In the genomic region with DNA sequence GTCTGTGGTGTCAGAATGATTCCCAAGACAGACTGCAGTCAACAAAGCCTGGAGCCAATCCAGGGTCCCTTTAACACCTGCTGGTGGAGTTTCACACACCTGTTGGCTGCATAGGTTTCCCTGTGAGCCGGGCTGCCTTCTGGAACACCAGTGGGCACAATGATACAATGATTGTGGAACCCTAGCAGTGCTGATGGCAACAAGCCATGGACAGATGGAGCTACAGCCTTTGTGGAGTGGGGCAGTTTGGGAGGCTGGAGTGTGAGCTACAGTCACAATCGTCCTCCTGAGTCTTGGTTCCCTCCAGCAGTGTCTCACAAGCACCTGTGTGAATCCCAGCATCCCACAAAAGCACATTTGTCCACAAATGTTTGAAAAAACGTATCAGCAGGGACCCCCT, we compare ENCODE assay signal across 30 mouse cellular contexts. TPM values are rescaled to one million over a fixed set of nuclear protein-coding genes. Genes with fewer than 3 reads are reported as not detected.
DNase-seq lines count a peak whose midpoint lies in the region; ATAC-seq and TF ChIP-seq lines count a peak whose summit lies in the region.
"Not testable (repeated sequence)": the region's sequence is repeated elsewhere in the genome, so short reads cannot be mapped to it uniquely, and the experiment has no call there.
"Had no signal": no experiment of that assay in that cellular context is flagged by ENCODE, and none has a peak within 500 bp of the region (broad histone marks: within the 10 kb centered on the region; RNA-seq: fewer than 3 reads in every experiment).

No protein-coding gene starts in this region.

- H3K4me1 ChIP-seq in embryonic facial prominence, embryonic 15.5 days; forebrain, embryonic 16.5 days (replicated peaks; ENCODE audit: control insufficient read depth, insufficient read depth, low read length); hindbrain, postnatal 0 days (ENCODE audit: insufficient read depth, low read length): not testable (repeated sequence)

- not testable (repeated sequence) for H3K27me3 ChIP-seq in embryonic facial prominence, embryonic 15.5 days; forebrain, embryonic 16.5 days (replicated peaks; ENCODE audit: control insufficient read depth, insufficient read depth, low read length); hindbrain, postnatal 0 days (ENCODE audit: insufficient read depth, low read length)

- not testable (repeated sequence) for H3K9ac ChIP-seq in embryonic facial prominence, embryonic 15.5 days; forebrain, embryonic 16.5 days (replicated peaks; ENCODE audit: low read depth, low read length); hindbrain, postnatal 0 days (replicated peaks; ENCODE audit: low read length)

- not testable (repeated sequence) for H3K4me2 ChIP-seq in embryonic facial prominence, embryonic 15.5 days (replicated peaks); forebrain, embryonic 16.5 days (ENCODE audit: low read length); hindbrain, postnatal 0 days (ENCODE audit: low read depth, low read length)

- WGBS in embryonic facial prominence, embryonic 15.5 days = 64% methylated on average over 2 of the region's 3 CpGs
- WGBS in forebrain, embryonic 16.5 days = 52% methylated on average over 1 of the region's 3 CpGs
- 57% methylated on average over 1 of the region's 3 CpGs for WGBS in hindbrain, postnatal 0 days

- not testable (repeated sequence) for H3K4me3 ChIP-seq in embryonic facial prominence, embryonic 15.5 days (replicated peaks); forebrain, embryonic 16.5 days (replicated peaks; ENCODE audit: low read length); hindbrain, postnatal 0 days (ENCODE audit: low read length)

- ATAC-seq in embryonic facial prominence, embryonic 15.5 days (ENCODE audit: insufficient number of reproducible peaks, low FRiP score, low TSS enrichment, low read depth) = 0 out of 2 replicates have a peak, but pooled peaks have one; percentile 4
- peak; percentile 43; the same call in 1 of the 2 replicates for ATAC-seq in forebrain, embryonic 16.5 days
- not testable (repeated sequence) for ATAC-seq in hindbrain, postnatal 0 days

- H3K9me3 ChIP-seq in embryonic facial prominence, embryonic 15.5 days (replicated peaks); forebrain, embryonic 16.5 days (ENCODE audit: control insufficient read depth, low read length); hindbrain, postnatal 0 days (ENCODE audit: low read length): not testable (repeated sequence)

- not testable (repeated sequence) for H3K36me3 ChIP-seq in embryonic facial prominence, embryonic 15.5 days; forebrain, embryonic 16.5 days (ENCODE audit: control insufficient read depth, insufficient read depth); hindbrain, postnatal 0 days (ENCODE audit: insufficient read depth, low read length)

- not testable (repeated sequence) for H3K27ac ChIP-seq in embryonic facial prominence, embryonic 15.5 days (replicated peaks); forebrain, embryonic 16.5 days (ENCODE audit: low read length); hindbrain, postnatal 0 days

- not testable (repeated sequence) for TF ChIP-seq CTCF in hindbrain, postnatal 0 days (IDR thresholded peaks at IDR 0.05; ENCODE audit: low read depth)

- DNase-seq in brain, adult 2 months (ENCODE audit: low read depth, low spot score) = peak; percentile 55
- DNase-seq in cerebellum, adult 11-12 months = peak; percentile 20
- peak; percentile 17 for DNase-seq in cerebellum, adult 9-10 months
- DNase-seq in cerebellum, postnatal 14 days = peak; percentile 66 to 71
- DNase-seq in hindbrain, postnatal 0 days (ENCODE audit: low spot score) = peak; percentile 31

RNA-seq across cellular contexts. Expression of a gene that starts 3.7 kb away (rescaled TPM):
- polyA plus RNA-seq in embryonic facial prominence, embryonic 15.5 days (2015; fragmentation: Nextera tagmentation; extraction: Ambion mirVana) = 0.16 TPM in 1 of 2 replicates, not detected in the other
- 0.15 TPM in 1 of 2 replicates, not detected in the other for polyA plus RNA-seq in forebrain, embryonic 16.5 days (2015; fragmentation: Nextera tagmentation; extraction: Ambion mirVana)
- not detected in 2 replicates for total RNA-seq in hindbrain, postnatal 0 days (2014; rRNA removed)
- polyA plus RNA-seq in hindbrain, postnatal 0 days (2015; fragmentation: Nextera tagmentation; extraction: Ambion mirVana) = not detected in 2 replicates
- total RNA-seq: ES-E14; gastrocnemius, postnatal 14 days; gastrocnemius, postnatal 4 days; heart, adult 8-10 months; heart, postnatal 25 days; hematopoietic stem cell, adult 5-6 weeks had no signal
- polyA plus RNA-seq: activated CD4-positive, CD25-positive, alpha-beta regulatory T cell, adult 4 months; cortical plate, adult 2 months; embryonic facial prominence, embryonic 10.5 days; embryonic facial prominence, embryonic 13.5 days; forebrain, embryonic 10.5 days; forebrain, embryonic 13.5 days; frontal cortex, adult 2 months; heart, embryonic 11.5 days; heart, embryonic 14.5 days; heart, postnatal 0 days; hindbrain, embryonic 12.5 days; hindbrain, embryonic 15.5 days; inflammation-experienced regulatory T-cells, adult 6 months; intestine, embryonic 16.5 days had no signal

RNA-seq across cellular contexts. Expression of a gene that starts 23.0 kb away (rescaled TPM):
- polyA plus RNA-seq in embryonic facial prominence, embryonic 15.5 days (2015; fragmentation: Nextera tagmentation; extraction: Ambion mirVana) = not detected in 2 replicates
- polyA plus RNA-seq in forebrain, embryonic 16.5 days (2015; fragmentation: Nextera tagmentation; extraction: Ambion mirVana) = not detected in 2 replicates
- not detected in 2 replicates for total RNA-seq in hindbrain, postnatal 0 days (2014; rRNA removed)
- not detected in 2 replicates for polyA plus RNA-seq in hindbrain, postnatal 0 days (2015; fragmentation: Nextera tagmentation; extraction: Ambion mirVana)
- total RNA-seq: adrenal gland, adult 8-10 months; adrenal gland, postnatal 25 days; ES-E14; gastrocnemius, adult 2 months; gastrocnemius, postnatal 14 days; gastrocnemius, postnatal 4 days; heart, adult 8-10 months; heart, postnatal 25 days; hematopoietic stem cell, adult 5-6 weeks had no signal
- polyA plus RNA-seq: activated CD4-positive, CD25-positive, alpha-beta regulatory T cell, adult 4 months; cortical plate, adult 2 months; embryonic facial prominence, embryonic 10.5 days; embryonic facial prominence, embryonic 13.5 days; forebrain, embryonic 10.5 days; forebrain, embryonic 13.5 days; frontal cortex, adult 2 months; heart, embryonic 11.5 days; heart, embryonic 14.5 days; heart, postnatal 0 days; hindbrain, embryonic 12.5 days; hindbrain, embryonic 15.5 days; inflammation-experienced regulatory T-cells, adult 6 months; intestine, embryonic 16.5 days had no signal

RNA-seq across cellular contexts. Expression of a gene that starts 24.3 kb away (rescaled TPM):
- polyA plus RNA-seq in embryonic facial prominence, embryonic 15.5 days (2015; fragmentation: Nextera tagmentation; extraction: Ambion mirVana) = not detected in 2 replicates
- not detected in 2 replicates for polyA plus RNA-seq in forebrain, embryonic 16.5 days (2015; fragmentation: Nextera tagmentation; extraction: Ambion mirVana)
- total RNA-seq in hindbrain, postnatal 0 days (2014; rRNA removed) = not detected in 2 replicates
- 0.21 TPM in 1 of 2 replicates, not detected in the other for polyA plus RNA-seq in hindbrain, postnatal 0 days (2015; fragmentation: Nextera tagmentation; extraction: Ambion mirVana)
- total RNA-seq: gastrocnemius, adult 2 months; gastrocnemius, postnatal 14 days; gastrocnemius, postnatal 4 days; heart, adult 8-10 months; heart, postnatal 25 days; hematopoietic stem cell, adult 5-6 weeks had no signal
- polyA plus RNA-seq: activated CD4-positive, CD25-positive, alpha-beta regulatory T cell, adult 4 months; cortical plate, adult 2 months; embryonic facial prominence, embryonic 10.5 days; embryonic facial prominence, embryonic 13.5 days; forebrain, embryonic 10.5 days; forebrain, embryonic 13.5 days; hindbrain, embryonic 12.5 days; hindbrain, embryonic 15.5 days; inflammation-experienced regulatory T-cells, adult 6 months; intestine, embryonic 16.5 days had no signal

RNA-seq across cellular contexts. Expression of a gene that starts 36.5 kb away (rescaled TPM):
- polyA plus RNA-seq in embryonic facial prominence, embryonic 15.5 days (2015; fragmentation: Nextera tagmentation; extraction: Ambion mirVana) = 0.23 and 0.26 TPM in 2 replicates
- polyA plus RNA-seq in forebrain, embryonic 16.5 days (2015; fragmentation: Nextera tagmentation; extraction: Ambion mirVana) = 0.14 TPM in 1 of 2 replicates, not detected in the other
- 0.18 TPM in 1 of 2 replicates, not detected in the other for total RNA-seq in hindbrain, postnatal 0 days (2014; rRNA removed)
- polyA plus RNA-seq in hindbrain, postnatal 0 days (2015; fragmentation: Nextera tagmentation; extraction: Ambion mirVana) = 0.05 TPM in 1 of 2 replicates, not detected in the other
- total RNA-seq: heart, adult 8-10 months; heart, postnatal 25 days; hematopoietic stem cell, adult 5-6 weeks had no signal
- polyA plus RNA-seq: activated CD4-positive, CD25-positive, alpha-beta regulatory T cell, adult 4 months; cortical plate, adult 2 months; embryonic facial prominence, embryonic 10.5 days; embryonic facial prominence, embryonic 13.5 days; forebrain, embryonic 10.5 days; forebrain, embryonic 13.5 days; heart, embryonic 11.5 days; heart, embryonic 14.5 days; heart, postnatal 0 days; hindbrain, embryonic 12.5 days had no signal

Comparison
In these comparisons a context has a peak if more than half of its experiments do, and no peak if none do; other contexts are left out.
1. DNase-seq: peak in every context shown above with its lines; median percentile 68 in cerebellum, postnatal 14 days; 55 in brain, adult 2 months; 31 in hindbrain, postnatal 0 days; 20 in cerebellum, adult 11-12 months; 17 in cerebellum, adult 9-10 months.